8 mouse cellular contexts compared by ENCODE assay signal in the genomic region with DNA sequence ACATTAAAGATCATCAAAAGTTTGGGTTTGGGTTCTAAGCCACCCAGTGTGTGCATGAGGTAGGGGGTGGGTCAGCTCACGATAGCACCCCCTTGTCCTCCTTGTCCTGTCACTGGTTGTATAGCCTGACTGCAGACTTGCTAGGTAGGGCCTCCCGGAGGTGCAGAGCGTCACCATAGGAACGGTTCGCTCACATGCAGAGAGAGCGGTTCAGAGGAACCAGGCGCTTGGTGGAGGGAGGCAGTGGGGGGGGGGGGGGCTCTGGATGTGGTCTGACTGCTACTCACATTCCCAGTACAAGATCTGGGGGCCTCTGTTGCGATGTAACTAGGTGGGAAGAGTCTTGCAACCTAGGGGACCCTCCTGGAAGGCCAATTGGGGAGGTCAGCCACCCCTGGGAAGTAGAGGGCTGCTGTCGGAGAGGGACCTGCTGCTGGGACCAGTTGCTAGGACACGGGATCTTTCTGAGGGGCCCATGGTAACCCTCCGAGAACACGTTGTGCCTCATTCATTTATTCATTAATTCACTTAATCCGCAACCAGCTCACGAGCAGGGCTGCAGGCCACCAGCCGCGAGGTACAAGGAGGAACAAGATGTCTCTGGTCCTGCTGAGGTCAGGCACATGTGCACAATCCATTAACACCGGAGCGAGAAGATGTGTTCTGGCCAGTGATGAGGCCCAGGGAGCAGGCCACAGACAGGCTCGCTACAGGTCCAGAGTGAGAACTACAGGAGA. TPM values are rescaled to one million over a fixed set of nuclear protein-coding genes. Genes with fewer than 3 reads are reported as not detected.
DNase-seq lines count a peak whose midpoint lies in the region; ATAC-seq and TF ChIP-seq lines count a peak whose summit lies in the region.

No protein-coding gene starts in this region.

- peak overlapping the region; percentile 43 for H3K4me2 ChIP-seq in kidney, embryonic 16.5 days (replicated peaks; ENCODE audit: low read depth, low read length)
- peak overlapping the region; percentile 23; the same call in 1 of the 2 replicates for H3K4me2 ChIP-seq in forebrain, postnatal 0 days (ENCODE audit: low read depth)
- peak overlapping the region; percentile 27 for H3K4me2 ChIP-seq in liver, embryonic 15.5 days

- peak; percentile 28; the same call in 1 of the 2 replicates for ATAC-seq in kidney, embryonic 16.5 days (ENCODE audit: low FRiP score, low TSS enrichment)
- peak; percentile 67 for ATAC-seq in forebrain, postnatal 0 days
- ATAC-seq in liver, embryonic 15.5 days (ENCODE audit: insufficient read depth) = no peak

- no peak overlapping the region for H3K27ac ChIP-seq in kidney, embryonic 16.5 days (ENCODE audit: low read length)
- no peak overlapping the region for H3K27ac ChIP-seq in kidney, adult 2 months (ENCODE audit: insufficient read depth, low read depth, low read length)
- H3K27ac ChIP-seq in forebrain, postnatal 0 days (ENCODE audit: low read depth, low read length) = no peak overlapping the region
- no peak overlapping the region for H3K27ac ChIP-seq in liver, embryonic 15.5 days (replicated peaks)

- peaks cover 47% of the 10 kb centered on the region for H3K4me1 ChIP-seq in kidney, embryonic 16.5 days (ENCODE audit: insufficient read depth, low read length)
- H3K4me1 ChIP-seq in kidney, adult 2 months (ENCODE audit: control insufficient read depth, insufficient read depth, low read length) = no peaks in the 10 kb centered on the region
- H3K4me1 ChIP-seq in forebrain, postnatal 0 days (ENCODE audit: insufficient read depth) = peaks cover 6% of the 10 kb centered on the region
- peaks cover 42% of the 10 kb centered on the region for H3K4me1 ChIP-seq in liver, embryonic 15.5 days (replicated peaks)

- no peak for DNase-seq in kidney, adult 2 months
- peak; percentile 83 for DNase-seq in embryo, embryonic 10 days (ENCODE audit: low spot score)
- no peak for DNase-seq in forebrain, postnatal 0 days
- DNase-seq in right cerebral cortex, postnatal 10 days (ENCODE audit: low spot score in 2 of 2) = peak; percentile 45 to 50
- no peak for DNase-seq in Muller cell, postnatal 12 days (ENCODE audit: inconsistent ontology term)
- DNase-seq in gastrocnemius, postnatal 10 days = no peak

- no peaks in the 10 kb centered on the region for H3K36me3 ChIP-seq in kidney, embryonic 16.5 days (ENCODE audit: insufficient read depth, low read length)
- no peaks in the 10 kb centered on the region for H3K36me3 ChIP-seq in kidney, adult 2 months (ENCODE audit: control insufficient read depth, insufficient read depth, low read length)
- H3K36me3 ChIP-seq in forebrain, postnatal 0 days (ENCODE audit: insufficient read depth) = no peaks in the 10 kb centered on the region
- no peaks in the 10 kb centered on the region for H3K36me3 ChIP-seq in liver, embryonic 15.5 days (replicated peaks)

- no peak overlapping the region for H3K9ac ChIP-seq in kidney, embryonic 16.5 days (replicated peaks; ENCODE audit: low read length)
- H3K9ac ChIP-seq in forebrain, postnatal 0 days = no peak overlapping the region
- no peak overlapping the region for H3K9ac ChIP-seq in liver, embryonic 15.5 days

- no peaks in the 10 kb centered on the region for H3K9me3 ChIP-seq in kidney, embryonic 16.5 days (ENCODE audit: low read length)
- no peaks in the 10 kb centered on the region for H3K9me3 ChIP-seq in forebrain, postnatal 0 days (ENCODE audit: low read length)
- H3K9me3 ChIP-seq in liver, embryonic 15.5 days (replicated peaks) = no peaks in the 10 kb centered on the region

- no peak for TF ChIP-seq POLR2A in kidney, adult 2 months (IDR thresholded peaks at IDR 0.05; ENCODE audit: low read depth, low read length)

- peak overlapping the region; percentile 7; the same call in 1 of the 2 replicates for H3K4me3 ChIP-seq in kidney, embryonic 16.5 days (ENCODE audit: low read length)
- no peak overlapping the region for H3K4me3 ChIP-seq in kidney, adult 2 months (ENCODE audit: insufficient read depth, low read depth, low read length)
- no peak overlapping the region for H3K4me3 ChIP-seq in forebrain, postnatal 0 days (ENCODE audit: low read depth, low read length)
- H3K4me3 ChIP-seq in liver, embryonic 15.5 days (replicated peaks) = no peak overlapping the region

- H3K27me3 ChIP-seq in kidney, embryonic 16.5 days (ENCODE audit: insufficient read depth, low read length) = peaks cover 12% of the 10 kb centered on the region
- no peaks in the 10 kb centered on the region for H3K27me3 ChIP-seq in kidney, adult 2 months (replicated peaks; ENCODE audit: control insufficient read depth, insufficient read depth, low read length)
- peaks cover 10% of the 10 kb centered on the region for H3K27me3 ChIP-seq in forebrain, postnatal 0 days (ENCODE audit: insufficient read depth, low read length)
- H3K27me3 ChIP-seq in liver, embryonic 15.5 days = peaks cover 49% of the 10 kb centered on the region

- 21% methylated on average over 19 of the region's 19 CpGs for WGBS in kidney, embryonic 16.5 days
- 25% methylated on average over 19 of the region's 19 CpGs for WGBS in kidney, adult 2 months
- 6% methylated on average over 19 of the region's 19 CpGs for WGBS in forebrain, postnatal 0 days
- 21% methylated on average over 19 of the region's 19 CpGs for WGBS in liver, embryonic 15.5 days (ENCODE audit: insufficient replicate concordance)

- no peak for TF ChIP-seq CTCF in kidney, adult 2 months (conservative IDR thresholded peaks at IDR 0.05; ENCODE audit: insufficient read depth, insufficient read length, low read depth, low read length)
- no peak; the same call in 1 of the 2 replicates for TF ChIP-seq CTCF in forebrain, postnatal 0 days (IDR thresholded peaks at IDR 0.05; ENCODE audit: low read depth)

RNA-seq across cellular contexts. Expression of a gene that starts 7.0 kb away (rescaled TPM):
- polyA plus RNA-seq in kidney, embryonic 16.5 days (2015; fragmentation: Nextera tagmentation; extraction: Ambion mirVana) = 91.9 and 111 TPM in 2 replicates
- 3.4 and 4.6 TPM in 2 replicates for polyA plus RNA-seq in kidney, adult 2 months (2012; rRNA removed)
- total RNA-seq in forebrain, postnatal 0 days (2014; rRNA removed) = 16.5 and 35.8 TPM in 2 replicates
- polyA plus RNA-seq in forebrain, postnatal 0 days (2015; fragmentation: Nextera tagmentation; extraction: Ambion mirVana) = 12.6 and 18.8 TPM in 2 replicates
- 455 and 460 TPM in 2 replicates for polyA plus RNA-seq in liver, embryonic 15.5 days (2015; fragmentation: Nextera tagmentation; extraction: Ambion mirVana)
- total RNA-seq in gastrocnemius, postnatal 10 days (2021) = 1,000 to 10,000 TPM in 1 of 2 experiments, 100 to 1,000 TPM in 1; 774 to 1,034 TPM

Comparison
In these comparisons a context has a peak if more than half of its experiments do, and no peak if none do; other contexts are left out.
1. DNase-seq: peak in embryo, embryonic 10 days (single experiment) and right cerebral cortex, postnatal 10 days (2 of 2); none in kidney, adult 2 months (single experiment), forebrain, postnatal 0 days (single experiment), Muller cell, postnatal 12 days (single experiment) and gastrocnemius, postnatal 10 days (single experiment).
2. Peak in every context shown above with its lines, with median percentiles within 50 percentile points of each other: H3K4me2 ChIP-seq.